Mouse (Mus musculus) kidney, embryonic 16.5 days (tissue): ENCODE results near the gene Cdc25a. TPM values are rescaled to one million over a fixed set of nuclear protein-coding genes. Genes with fewer than 3 reads are reported as not detected.
A peak's percentile ranks its signal among the peaks of the same experiment; 100 is the strongest.

Experiments
- ATAC-seq: fragments of 200-750 bp; cut with Nextera tagmentation; 2 replicates; pipeline ENCODE4 v1.8.0; 2017; ENCODE audit warnings: moderate TSS enrichment; ENCODE audit not compliant: low FRiP score, low TSS enrichment
- H3K27ac ChIP-seq: fragments of 300-500 bp; sonication (generic); 2 replicates; pipeline ENCODE4 v1.5.1; 2014; ENCODE audit warnings: low read length
- H3K27me3 ChIP-seq: fragments of 300-500 bp; sonication (generic); 2 replicates; pipeline ENCODE4 v1.6.1; 2014; ENCODE audit warnings: low read length, control low read depth, mixed read lengths; ENCODE audit not compliant: insufficient read depth
- H3K36me3 ChIP-seq: fragments of 300-500 bp; sonication (generic); 2 replicates; pipeline ENCODE4 v1.6.1; 2014; ENCODE audit warnings: low read length, control low read depth, mixed read lengths; ENCODE audit not compliant: insufficient read depth
- H3K4me1 ChIP-seq: fragments of 300-500 bp; sonication (generic); 2 replicates; pipeline ENCODE4 v1.6.1; 2014; ENCODE audit warnings: low read length, control low read depth, mixed read lengths; ENCODE audit not compliant: insufficient read depth
- H3K4me2 ChIP-seq: fragments of 300-500 bp; sonication (generic); replicated peaks from 2 replicates; pipeline ENCODE4 v1.6.1; 2014; ENCODE audit warnings: low read depth, low read length
- H3K4me3 ChIP-seq: fragments of 300-500 bp; sonication (generic); 2 replicates; pipeline ENCODE4 v1.5.1; 2014; ENCODE audit warnings: mild to moderate bottlenecking, low read length
- H3K9ac ChIP-seq: fragments of 300-500 bp; sonication (generic); replicated peaks from 2 replicates; pipeline ENCODE4 v1.6.1; 2014; ENCODE audit warnings: low read length
- H3K9me3 ChIP-seq: fragments of 300-500 bp; sonication (generic); 2 replicates; pipeline ENCODE4 v1.6.1; 2016; ENCODE audit warnings: low read length, control low read depth
- WGBS: fragments of 180-500 bp; shearing (Covaris S2); extraction: QIAGEN DNeasy Blood & Tissue Kit; methylation state at CpG from one replicate; pipeline ENCODE4 v1.1.7; 2014; 5-methylcytosine and 5-hydroxymethylcytosine counted together
- polyA plus RNA-seq: library from polyadenylated mRNA; unstranded; fragments of >200 nt; fragmentation: Nextera tagmentation; extraction: Ambion mirVana; gene quantifications from 2 replicates; pipeline ENCODE4 v1.2.1, GENCODE M21; 2015

The Cdc25a gene
- polyA plus RNA-seq, 1 experiment from 2014 or later = 24.3 TPM

DNA sequence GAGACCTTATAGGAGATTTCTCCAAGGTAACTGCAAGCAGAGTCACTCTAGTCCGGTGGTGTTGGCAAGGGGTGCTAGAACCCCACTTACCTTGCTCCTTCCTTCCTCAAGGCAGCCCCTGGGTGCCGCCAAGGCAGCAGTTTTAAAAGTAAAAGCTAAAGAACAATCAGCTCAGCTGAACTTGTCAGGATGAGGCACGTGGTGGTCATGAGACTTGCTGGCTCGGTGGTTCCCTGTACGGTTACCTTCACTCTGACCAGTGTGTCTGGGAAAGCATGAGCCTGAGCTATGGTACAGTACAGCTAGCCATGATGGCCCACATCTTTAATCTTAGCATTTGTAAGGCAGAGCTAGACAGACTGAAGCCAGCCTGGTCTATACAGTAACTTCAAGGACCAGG lies 11.9 kb downstream of the Cdc25a start:
- H3K4me2 ChIP-seq = no peak overlapping the region
- H3K27ac ChIP-seq = no peak overlapping the region

GRCm38 (mm10) chr9:109891501-109891900 lies 16.1 kb downstream of the Cdc25a start:
- H3K27ac ChIP-seq = no peak overlapping the region
- H3K4me2 ChIP-seq = no peak overlapping the region
- H3K9ac ChIP-seq = no peak overlapping the region
- H3K27me3 ChIP-seq = no peaks in the 10 kb centered on the region
- H3K9me3 ChIP-seq = no peaks in the 10 kb centered on the region
- WGBS = 90% methylated on average over 8 of the region's 8 CpGs
- ATAC-seq = no peak
- no peak overlapping the region for H3K4me3 ChIP-seq
- peaks cover 63% of the 10 kb centered on the region for H3K36me3 ChIP-seq
- H3K4me1 ChIP-seq = peaks cover 17% of the 10 kb centered on the region

More for the DNA sequence above, 11.9 kb downstream of the Cdc25a start:
- WGBS = 86% methylated on average over 5 of the region's 5 CpGs
- Histone ChIP-seq H3K4me3 (no peak overlapping the region), H3K4me1 (no peaks in the 10 kb centered on the region), H3K9ac (no peak overlapping the region), H3K9me3 (no peaks in the 10 kb centered on the region), H3K27me3 (no peaks in the 10 kb centered on the region), H3K36me3 (peaks cover 94% of the 10 kb centered on the region)
- ATAC-seq = no peak

- peaks cover 54% of the 10 kb centered on the region for H3K36me3 ChIP-seq
- no peaks in the 10 kb centered on the region for H3K27me3 ChIP-seq
- no peak overlapping the region for H3K4me2 ChIP-seq
- no peak overlapping the region; the same call in 1 of the 2 replicates for H3K27ac ChIP-seq
- no peak for ATAC-seq
- peaks cover 17% of the 10 kb centered on the region for H3K4me1 ChIP-seq
- 64% methylated on average over 5 of the region's 5 CpGs for WGBS
- H3K4me3 ChIP-seq = no peak overlapping the region
- no peak overlapping the region for H3K9ac ChIP-seq
- no peaks in the 10 kb centered on the region for H3K9me3 ChIP-seq
Observed at GRCm38 (mm10) chr9:109892651-109893250, 17.4 kb downstream of the Cdc25a start.

- H3K4me3 ChIP-seq = no peak overlapping the region
- peak; percentile 89 for ATAC-seq
- peaks cover 38% of the 10 kb centered on the region for H3K36me3 ChIP-seq
- H3K4me1 ChIP-seq = peaks cover 22% of the 10 kb centered on the region
- H3K27me3 ChIP-seq = no peaks in the 10 kb centered on the region
- H3K9me3 ChIP-seq = no peaks in the 10 kb centered on the region
- 16% methylated on average over 6 of the region's 6 CpGs for WGBS
- no peak overlapping the region for H3K4me2 ChIP-seq
- peak overlapping the region; percentile 38 for H3K9ac ChIP-seq
- H3K27ac ChIP-seq = peak overlapping the region; percentile 83
Observed at GRCm38 (mm10) chr9:109894413-109895090, 19.2 kb downstream of the Cdc25a start.

DNA sequence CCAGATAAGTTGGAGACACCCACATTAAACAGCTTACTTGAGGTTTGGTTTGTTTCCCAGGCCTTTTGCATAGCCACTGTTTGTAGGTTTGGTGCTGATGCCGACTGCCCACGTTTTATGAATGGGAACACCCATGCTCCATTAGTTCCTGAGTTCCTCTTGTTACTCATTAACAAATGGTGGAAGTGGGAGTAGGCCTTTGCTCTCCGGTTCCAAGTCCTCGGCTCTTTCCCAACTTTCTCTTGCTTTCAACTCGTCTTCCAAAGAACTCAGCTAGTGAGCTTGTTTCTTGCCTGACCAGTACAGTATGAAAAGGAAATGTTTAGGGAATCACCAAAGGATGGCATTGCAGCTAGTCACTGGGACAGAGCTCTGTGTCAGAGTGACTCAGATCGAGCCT lies 20.2 kb downstream of the Cdc25a start:
- Histone ChIP-seq H3K4me2 (0 out of 2 replicates have a peak overlapping the region, but pooled peaks have one; percentile 8), H3K9ac (no peak overlapping the region), H3K36me3 (peaks cover 27% of the 10 kb centered on the region), H3K27ac (peak overlapping the region; percentile 83), H3K9me3 (no peaks in the 10 kb centered on the region), H3K4me3 (no peak overlapping the region), H3K27me3 (no peaks in the 10 kb centered on the region), H3K4me1 (peaks cover 23% of the 10 kb centered on the region)
- 44% methylated on average over 6 of the region's 6 CpGs for WGBS
- peak; percentile 67; the same call in 1 of the 2 replicates for ATAC-seq

GRCm38 (mm10) chr9:109896253-109897150 lies 21.1 kb downstream of the Cdc25a start:
- H3K4me2 ChIP-seq = no peak overlapping the region
- WGBS = 71% methylated on average over 8 of the region's 8 CpGs

GRCm38 (mm10) chr9:109898027-109898426 lies 22.6 kb downstream of the Cdc25a start:
- no peak overlapping the region for H3K9ac ChIP-seq
- no peaks in the 10 kb centered on the region for H3K9me3 ChIP-seq
- H3K4me2 ChIP-seq = no peak overlapping the region
- no peak overlapping the region for H3K27ac ChIP-seq
- H3K27me3 ChIP-seq = no peaks in the 10 kb centered on the region
- WGBS = 46% methylated on average over 2 of the region's 2 CpGs
- H3K4me3 ChIP-seq = no peak overlapping the region
- H3K36me3 ChIP-seq = peaks cover 6% of the 10 kb centered on the region; the same call in 1 of the 2 replicates
- peaks cover 23% of the 10 kb centered on the region for H3K4me1 ChIP-seq
- ATAC-seq = no peak

More at GRCm38 (mm10) chr9:109896253-109897150, 21.1 kb downstream of the Cdc25a start:
- no peak overlapping the region for H3K9ac ChIP-seq
- peaks cover 20% of the 10 kb centered on the region for H3K36me3 ChIP-seq
- no peaks in the 10 kb centered on the region for H3K27me3 ChIP-seq
- H3K9me3 ChIP-seq = no peaks in the 10 kb centered on the region
- H3K4me1 ChIP-seq = peaks cover 23% of the 10 kb centered on the region
- H3K27ac ChIP-seq = peak overlapping the region; percentile 83; the same call in 1 of the 2 replicates
- ATAC-seq = no peak
- H3K4me3 ChIP-seq = no peak overlapping the region

DNA sequence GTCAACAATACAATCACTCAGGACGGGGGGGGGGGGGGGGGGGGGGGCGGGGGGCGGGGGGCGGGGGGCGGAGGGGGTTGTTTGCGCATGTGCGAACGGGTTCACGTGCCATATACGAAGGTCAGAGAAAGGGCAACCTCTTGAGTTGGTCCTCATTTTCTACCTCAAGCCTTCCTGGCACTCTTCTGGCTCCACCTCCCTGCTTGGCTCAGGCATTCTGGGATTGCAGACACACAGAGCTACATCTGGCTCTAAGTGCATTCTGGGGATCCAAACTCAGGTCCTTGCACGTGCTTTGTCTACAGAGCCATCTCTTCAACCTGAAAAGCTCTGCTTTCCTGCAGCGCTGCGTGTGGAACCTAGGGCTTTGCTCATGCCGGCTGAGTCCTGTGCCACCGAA lies 24.0 kb downstream of the Cdc25a start:
- no peak overlapping the region for H3K4me3 ChIP-seq
- peaks cover 18% of the 10 kb centered on the region for H3K4me1 ChIP-seq
- WGBS = 57% methylated on average over 9 of the region's 15 CpGs
- peak overlapping the region; percentile 46; the same call in 1 of the 2 replicates for H3K27ac ChIP-seq
- H3K4me2 ChIP-seq = no peak overlapping the region
- H3K36me3 ChIP-seq = peaks cover 3% of the 10 kb centered on the region; the same call in 1 of the 2 replicates
- no peak for ATAC-seq
- no peaks in the 10 kb centered on the region for H3K27me3 ChIP-seq
- no peak overlapping the region for H3K9ac ChIP-seq
- no peaks in the 10 kb centered on the region for H3K9me3 ChIP-seq

DNA sequence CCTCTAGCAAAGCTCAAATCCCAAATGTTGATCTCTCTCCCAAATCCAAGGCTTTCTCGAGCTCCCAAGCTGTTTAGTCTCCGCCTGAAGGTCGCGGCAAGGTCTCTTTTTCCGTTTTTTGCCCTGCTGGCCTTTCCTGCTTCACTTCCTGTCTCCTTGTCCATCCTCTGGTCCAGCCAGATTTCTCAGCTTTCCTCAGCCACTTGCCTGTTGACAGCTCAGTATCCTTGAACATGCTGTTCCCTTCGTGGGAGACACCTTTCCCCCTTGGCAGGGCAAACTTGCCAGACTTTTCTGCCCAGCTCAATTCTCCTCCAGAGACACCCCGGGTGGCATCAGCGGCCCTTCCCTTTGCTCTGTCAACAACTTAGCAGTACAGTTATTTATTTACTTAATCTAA lies 24.4 kb downstream of the Cdc25a start:
- Histone ChIP-seq H3K4me1 (peaks cover 15% of the 10 kb centered on the region), H3K4me3 (no peak overlapping the region), H3K36me3 (peaks cover 3% of the 10 kb centered on the region; the same call in 1 of the 2 replicates), H3K9ac (no peak overlapping the region), H3K27ac (peak overlapping the region; percentile 46; the same call in 1 of the 2 replicates), H3K9me3 (no peaks in the 10 kb centered on the region), H3K27me3 (no peaks in the 10 kb centered on the region), H3K4me2 (no peak overlapping the region)
- no peak for ATAC-seq
- 55% methylated on average over 8 of the region's 8 CpGs for WGBS
